Mouse (Mus musculus) limb, embryonic 14.5 days (tissue): Measurements from ENCODE around the gene Acox1. TPM values are rescaled to one million over a fixed set of nuclear protein-coding genes. Genes with fewer than 3 reads are reported as not detected.

Source experiments
- ATAC-seq: fragments of 200-750 bp; cut with Nextera tagmentation; 2 replicates; pipeline ENCODE4 v1.8.0; 2017; ENCODE audit warnings: low read depth, moderate number of reproducible peaks, moderate TSS enrichment; ENCODE audit not compliant: low FRiP score
- DNase-seq: peaks from one replicate; pipeline ENCODE4 v3.0.0-alpha.2; 2015; ENCODE audit warnings: low spot score
- H3K27ac ChIP-seq: fragments of 300-500 bp; sonication (generic); replicated peaks from 2 replicates; pipeline ENCODE4 v1.5.1; 2014; ENCODE audit warnings: low read depth, mild to moderate bottlenecking, low read length, moderate library complexity, mixed read lengths
- H3K27me3 ChIP-seq: fragments of 300-500 bp; sonication (generic); 2 replicates; pipeline ENCODE4 v1.6.1; 2014; ENCODE audit warnings: low read length, mixed read lengths; ENCODE audit not compliant: control insufficient read depth, insufficient read depth
- H3K36me3 ChIP-seq: fragments of 300-500 bp; sonication (generic); 2 replicates; pipeline ENCODE4 v1.6.1; 2014; ENCODE audit warnings: mild to moderate bottlenecking, low read length, moderate library complexity, mixed read lengths; ENCODE audit not compliant: control insufficient read depth, insufficient read depth
- H3K4me1 ChIP-seq: fragments of 300-500 bp; sonication (generic); 2 replicates; pipeline ENCODE4 v1.6.1; 2014; ENCODE audit warnings: antibody characterized with exemption, low read length, mixed read lengths; ENCODE audit not compliant: control insufficient read depth, insufficient read depth
- H3K4me2 ChIP-seq: fragments of 300-500 bp; sonication (generic); replicated peaks from 2 replicates; pipeline ENCODE4 v1.6.1; 2014; ENCODE audit warnings: low read depth, mild to moderate bottlenecking, low read length, moderate library complexity; ENCODE audit not compliant: severe bottlenecking
- H3K4me3 ChIP-seq: fragments of 300-500 bp; sonication (generic); replicated peaks from 2 replicates; pipeline ENCODE4 v1.5.1; 2014; ENCODE audit warnings: low read length
- H3K9ac ChIP-seq: fragments of 300-500 bp; sonication (generic); 2 replicates; pipeline ENCODE4 v1.6.1; 2014; ENCODE audit warnings: mild to moderate bottlenecking, low read depth, low read length, moderate library complexity; ENCODE audit not compliant: severe bottlenecking
- H3K9me3 ChIP-seq: fragments of 300-500 bp; sonication (generic); 2 replicates; pipeline ENCODE4 v1.6.1; 2016; ENCODE audit warnings: low read length; ENCODE audit not compliant: control insufficient read depth
- POLR2A ChIP-seq: fragments of 200-500 bp; IDR thresholded peaks from 2 replicates; pipeline ENCODE4 v1.8.0; 2012; ENCODE audit warnings: inconsistent platforms, mild to moderate bottlenecking, moderate library complexity, borderline replicate concordance; ENCODE audit not compliant: insufficient read depth, insufficient read length; ENCODE audit errors: extremely low read depth
- WGBS: fragments of 180-500 bp; shearing (Covaris S2); extraction: QIAGEN DNeasy Blood & Tissue Kit; methylation state at CpG from one replicate; pipeline ENCODE4 v1.1.7; 2014; 5-methylcytosine and 5-hydroxymethylcytosine counted together
- polyA plus RNA-seq, 2 experiments: library from polyadenylated mRNA; depleted of rRNA in 1 of 2; stranded (reverse) in 1 of 2; unstranded in 1 of 2; fragments of >200 nt; fragmentation: Nextera tagmentation in 1 of 2; extraction: Ambion mirVana in 1 of 2; gene quantifications; 2 replicates each; pipeline versions ENCODE4 v1.2.1 to v1.2.3; 2012 to 2014

Gene Acox1
- polyA plus RNA-seq, 2 experiments, result 26.3 to 38.1 TPM

- DNase-seq (no peak), ATAC-seq (no peak)
- 78% methylated on average over 11 of the region's 11 CpGs for WGBS
- Histone ChIP-seq H3K36me3 (peaks cover 3% of the 10 kb centered on the region; the same call in 1 of the 2 replicates), H3K27me3 (peaks cover 4% of the 10 kb centered on the region; the same call in 1 of the 2 replicates), H3K4me2 (no peak overlapping the region), H3K9me3 (peaks cover 4% of the 10 kb centered on the region; the same call in 1 of the 2 replicates), H3K9ac (no peak overlapping the region), H3K4me1 (peaks cover 19% of the 10 kb centered on the region), H3K4me3 (no peak overlapping the region), H3K27ac (no peak overlapping the region)
- TF ChIP-seq POLR2A, result no peak
These were observed 17.7 kb upstream of the Acox1 start for GRCm38 (mm10) chr11:116216549-116216948.

- Histone ChIP-seq H3K9me3 (no peaks in the 10 kb centered on the region), H3K36me3 (peaks cover 3% of the 10 kb centered on the region; the same call in 1 of the 2 replicates), H3K27ac (no peak overlapping the region), H3K27me3 (no peaks in the 10 kb centered on the region), H3K9ac (no peak overlapping the region), H3K4me1 (peaks cover 19% of the 10 kb centered on the region), H3K4me2 (no peak overlapping the region), H3K4me3 (no peak overlapping the region)
- no peak for TF ChIP-seq POLR2A
- WGBS, result 89% methylated on average over 6 of the region's 6 CpGs
- no peak for ATAC-seq
- DNase-seq, result no peak
These were observed 17.1 kb upstream of the Acox1 start for GRCm38 (mm10) chr11:116215991-116216390.

GRCm38 (mm10) chr11:116215181-116215580 lies 16.3 kb upstream of the Acox1 start:
- no peak overlapping the region for H3K9ac ChIP-seq
- DNase-seq, result no peak
- H3K4me3 ChIP-seq, result no peak overlapping the region
- no peaks in the 10 kb centered on the region for H3K9me3 ChIP-seq
- H3K36me3 ChIP-seq, result peaks cover 3% of the 10 kb centered on the region; the same call in 1 of the 2 replicates
- WGBS, result 79% methylated on average over 7 of the region's 7 CpGs
- H3K27me3 ChIP-seq, result no peaks in the 10 kb centered on the region
- H3K27ac ChIP-seq, result no peak overlapping the region
- peaks cover 18% of the 10 kb centered on the region for H3K4me1 ChIP-seq
- no peak for ATAC-seq
- H3K4me2 ChIP-seq, result no peak overlapping the region
- TF ChIP-seq POLR2A, result no peak

DNA sequence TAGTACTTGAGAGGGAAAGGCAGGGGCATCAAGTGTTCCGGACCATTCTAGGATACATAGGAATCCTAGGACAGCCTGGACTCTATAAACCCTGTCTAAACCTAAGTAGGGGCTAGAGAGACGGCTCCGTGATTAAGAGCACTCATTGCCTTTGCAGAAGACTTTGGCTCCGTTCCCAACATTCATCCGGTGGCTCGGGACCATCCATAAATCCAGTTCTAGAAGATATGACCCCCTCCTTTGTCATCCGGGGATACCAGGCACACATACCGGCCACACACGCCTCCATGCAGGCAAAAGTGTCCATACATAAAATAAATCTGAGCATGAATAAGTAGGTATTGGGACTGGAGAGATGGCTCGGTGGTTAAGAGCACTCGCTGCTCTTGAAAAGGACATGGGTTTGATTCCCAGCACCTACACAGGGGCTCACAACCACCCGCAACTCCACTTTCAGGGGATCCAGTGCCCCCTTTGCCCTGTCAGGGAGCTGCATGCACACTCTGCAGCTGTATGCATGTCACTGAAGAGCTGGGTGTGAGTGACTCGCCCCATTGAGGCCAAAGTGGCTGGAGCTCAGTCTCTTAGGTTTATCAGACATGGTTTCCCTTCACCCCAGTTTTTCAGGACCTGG lies 15.1 kb upstream of the Acox1 start:
- DNase-seq, result no peak
- WGBS, result 92% methylated on average over 13 of the region's 13 CpGs
- Histone ChIP-seq H3K4me2 (no peak overlapping the region), H3K9me3 (no peaks in the 10 kb centered on the region), H3K36me3 (peaks cover 3% of the 10 kb centered on the region; the same call in 1 of the 2 replicates), H3K9ac (no peak overlapping the region), H3K4me3 (no peak overlapping the region), H3K4me1 (peaks cover 6% of the 10 kb centered on the region), H3K27me3 (no peaks in the 10 kb centered on the region), H3K27ac (no peak overlapping the region)
- TF ChIP-seq POLR2A, result no peak
- no peak for ATAC-seq

DNA sequence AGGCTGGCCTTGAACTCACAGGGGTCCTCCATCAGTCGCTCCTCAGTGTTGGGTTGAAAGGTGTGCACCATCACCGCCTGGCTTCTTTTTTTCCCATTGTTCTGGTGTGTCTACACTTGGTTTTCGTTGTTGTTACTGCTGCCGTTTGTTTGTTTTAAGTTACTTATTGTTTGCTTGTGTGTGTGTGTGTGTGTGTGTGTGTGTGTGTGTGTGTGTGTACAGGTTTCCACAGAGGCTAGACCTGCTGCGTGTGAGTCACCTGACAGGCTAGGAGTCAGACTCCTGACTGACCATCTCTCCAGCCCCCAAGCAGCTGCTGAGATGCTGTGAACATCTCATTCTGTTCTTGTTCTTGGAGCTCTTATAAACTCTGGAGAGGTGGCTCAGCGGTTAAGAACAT lies 14.0 kb upstream of the Acox1 start:
- Histone ChIP-seq H3K27ac (no peak overlapping the region), H3K4me2 (no peak overlapping the region), H3K9ac (no peak overlapping the region), H3K4me3 (no peak overlapping the region), H3K36me3 (peaks cover 6% of the 10 kb centered on the region; the same call in 1 of the 2 replicates), H3K27me3 (no peaks in the 10 kb centered on the region), H3K4me1 (no peaks in the 10 kb centered on the region), H3K9me3 (no peaks in the 10 kb centered on the region)
- ATAC-seq (no peak), DNase-seq (no peak)
- 93% methylated on average over 6 of the region's 6 CpGs for WGBS
- TF ChIP-seq POLR2A, result no peak
